Mouse (Mus musculus) intestine, embryonic 16.5 days (tissue): ENCODE measurements around the gene Slc19a2. TPM values are rescaled to one million over a fixed set of nuclear protein-coding genes. Genes with fewer than 3 reads are reported as not detected.
"Not testable (repeated sequence)": the region's sequence is repeated elsewhere in the genome, so short reads cannot be mapped to it uniquely, and the experiment has no call there.

Source experiments
- ATAC-seq: fragments of 200-750 bp; cut with Nextera tagmentation; 2 replicates; pipeline ENCODE4 v1.8.0; 2017; ENCODE audit warnings: moderate TSS enrichment, moderate library complexity
- H3K27ac ChIP-seq: fragments of 300-500 bp; sonication (generic); 2 replicates; pipeline ENCODE4 v1.5.1; 2014; ENCODE audit warnings: mild to moderate bottlenecking, low read length
- H3K27me3 ChIP-seq: fragments of 300-500 bp; sonication (generic); replicated peaks from 2 replicates; pipeline ENCODE4 v1.6.1; 2014; ENCODE audit warnings: low read length, control low read depth, mixed read lengths; ENCODE audit not compliant: control insufficient read depth, insufficient read depth
- H3K36me3 ChIP-seq: fragments of 300-500 bp; sonication (generic); 2 replicates; pipeline ENCODE4 v1.6.1; 2014; ENCODE audit warnings: low read length, control low read depth; ENCODE audit not compliant: control insufficient read depth, insufficient read depth
- H3K4me1 ChIP-seq: fragments of 300-500 bp; sonication (generic); 2 replicates; pipeline ENCODE4 v1.6.1; 2014; ENCODE audit warnings: low read length, control low read depth, mixed read lengths; ENCODE audit not compliant: control insufficient read depth, insufficient read depth
- H3K4me2 ChIP-seq: fragments of 300-500 bp; sonication (generic); 2 replicates; pipeline ENCODE4 v1.6.1; 2014; ENCODE audit warnings: low read depth, low read length, control low read depth
- H3K4me3 ChIP-seq: fragments of 300-500 bp; sonication (generic); 2 replicates; pipeline ENCODE4 v1.5.1; 2014; ENCODE audit warnings: mild to moderate bottlenecking, low read length
- H3K9ac ChIP-seq: fragments of 300-500 bp; sonication (generic); 2 replicates; pipeline ENCODE4 v1.6.1; 2014; ENCODE audit warnings: low read depth, low read length
- H3K9me3 ChIP-seq: fragments of 300-500 bp; sonication (generic); 2 replicates; pipeline ENCODE4 v1.6.1; 2016; ENCODE audit warnings: low read length, control low read depth; ENCODE audit not compliant: control insufficient read depth
- WGBS: fragments of 180-500 bp; shearing (Covaris S2); extraction: QIAGEN DNeasy Blood & Tissue Kit; methylation state at CpG from one replicate; pipeline ENCODE4 v1.1.7; 2014; 5-methylcytosine and 5-hydroxymethylcytosine counted together
- polyA plus RNA-seq: library from polyadenylated mRNA; unstranded; fragments of >200 nt; fragmentation: Nextera tagmentation; extraction: Ambion mirVana; gene quantifications from 2 replicates; pipeline ENCODE4 v1.2.1, GENCODE M21; 2015

Gene Slc19a2
- polyA plus RNA-seq, 1 experiment from 2014 or later: 10.9 TPM

- no peaks in the 10 kb centered on the region for H3K9me3 ChIP-seq
- 89% methylated on average over 4 of the region's 4 CpGs for WGBS
Observed at GRCm38 (mm10) chr1:164220261-164220660, 28.6 kb upstream of the Slc19a2 start.

GRCm38 (mm10) chr1:164223089-164223488, 25.8 kb upstream of the Slc19a2 start:
- no peak overlapping the region for H3K9ac ChIP-seq
- H3K27me3 ChIP-seq: no peaks in the 10 kb centered on the region
- H3K27ac ChIP-seq: no peak overlapping the region
- H3K4me1 ChIP-seq: 0 out of 2 replicates have a peak, but pooled peaks cover 6% of the 10 kb centered on the region
- no peak overlapping the region for H3K4me2 ChIP-seq
- peak; percentile 59; the same call in 1 of the 2 replicates for ATAC-seq
- H3K4me3 ChIP-seq: no peak overlapping the region
- H3K36me3 ChIP-seq: no peaks in the 10 kb centered on the region
- no peaks in the 10 kb centered on the region for H3K9me3 ChIP-seq

More at GRCm38 (mm10) chr1:164220261-164220660, 28.6 kb upstream of the Slc19a2 start:
- peaks cover 17% of the 10 kb centered on the region for H3K4me1 ChIP-seq
- ATAC-seq: no peak
- H3K27me3 ChIP-seq: no peaks in the 10 kb centered on the region
- no peak overlapping the region for H3K4me2 ChIP-seq
- H3K27ac ChIP-seq: no peak overlapping the region
- H3K36me3 ChIP-seq: no peaks in the 10 kb centered on the region
- no peak overlapping the region for H3K4me3 ChIP-seq
- H3K9ac ChIP-seq: no peak overlapping the region

- not testable (repeated sequence) for ATAC-seq, H3K9ac ChIP-seq, H3K9me3 ChIP-seq, H3K4me1 ChIP-seq, H3K27me3 ChIP-seq, H3K27ac ChIP-seq, H3K4me3 ChIP-seq, H3K4me2 ChIP-seq, H3K36me3 ChIP-seq
- WGBS: 75% methylated on average over 2 of the region's 4 CpGs
Observed at GRCm38 (mm10) chr1:164231937-164232570, 16.8 kb upstream of the Slc19a2 start.

GRCm38 (mm10) chr1:164233447-164233846, 15.4 kb upstream of the Slc19a2 start:
- no peaks in the 10 kb centered on the region for H3K27me3 ChIP-seq
- peak; percentile 70 for ATAC-seq
- H3K9me3 ChIP-seq: no peaks in the 10 kb centered on the region
- H3K36me3 ChIP-seq: no peaks in the 10 kb centered on the region
- H3K9ac ChIP-seq: no peak overlapping the region
- WGBS: 62% methylated on average over 1 of the region's 1 CpGs
- H3K27ac ChIP-seq: no peak overlapping the region
- H3K4me1 ChIP-seq: no peaks in the 10 kb centered on the region
- no peak overlapping the region for H3K4me3 ChIP-seq
- no peak overlapping the region for H3K4me2 ChIP-seq

GRCm38 (mm10) chr1:164235078-164235477, 13.8 kb upstream of the Slc19a2 start:
- Histone ChIP-seq H3K27ac (no peak overlapping the region), H3K36me3 (no peaks in the 10 kb centered on the region), H3K4me3 (no peak overlapping the region), H3K4me1 (no peaks in the 10 kb centered on the region), H3K9ac (no peak overlapping the region), H3K4me2 (no peak overlapping the region), H3K27me3 (no peaks in the 10 kb centered on the region), H3K9me3 (no peaks in the 10 kb centered on the region)
- no peak for ATAC-seq
- 37% methylated on average over 7 of the region's 7 CpGs for WGBS

GRCm38 (mm10) chr1:164236078-164236477, 12.8 kb upstream of the Slc19a2 start:
- no peak overlapping the region for H3K9ac ChIP-seq
- WGBS: 74% methylated on average over 7 of the region's 7 CpGs

GRCm38 (mm10) chr1:164241494-164241893, 7.4 kb upstream of the Slc19a2 start:
- H3K9me3 ChIP-seq: no peaks in the 10 kb centered on the region
- ATAC-seq: no peak
- H3K27me3 ChIP-seq: no peaks in the 10 kb centered on the region
- H3K36me3 ChIP-seq: no peaks in the 10 kb centered on the region
- H3K4me2 ChIP-seq: no peak overlapping the region
- H3K9ac ChIP-seq: no peak overlapping the region
- H3K27ac ChIP-seq: no peak overlapping the region
- H3K4me1 ChIP-seq: no peaks in the 10 kb centered on the region
- WGBS: 78% methylated on average over 2 of the region's 2 CpGs
- no peak overlapping the region for H3K4me3 ChIP-seq

More at GRCm38 (mm10) chr1:164236078-164236477, 12.8 kb upstream of the Slc19a2 start:
- no peak overlapping the region for H3K4me2 ChIP-seq
- H3K27me3 ChIP-seq: no peaks in the 10 kb centered on the region
- H3K4me3 ChIP-seq: no peak overlapping the region
- ATAC-seq: no peak
- H3K4me1 ChIP-seq: no peaks in the 10 kb centered on the region
- H3K27ac ChIP-seq: no peak overlapping the region
- H3K9me3 ChIP-seq: no peaks in the 10 kb centered on the region
- no peaks in the 10 kb centered on the region for H3K36me3 ChIP-seq

GRCm38 (mm10) chr1:164242809-164243208, 6.0 kb upstream of the Slc19a2 start:
- H3K27me3 ChIP-seq: no peaks in the 10 kb centered on the region
- no peak overlapping the region for H3K4me3 ChIP-seq
- H3K9me3 ChIP-seq: no peaks in the 10 kb centered on the region
- H3K4me2 ChIP-seq: no peak overlapping the region
- peak; percentile 68 for ATAC-seq
- 57% methylated on average over 8 of the region's 8 CpGs for WGBS
- H3K36me3 ChIP-seq: no peaks in the 10 kb centered on the region
- H3K9ac ChIP-seq: no peak overlapping the region
- H3K27ac ChIP-seq: no peak overlapping the region
- H3K4me1 ChIP-seq: peaks cover 2% of the 10 kb centered on the region

- ATAC-seq: no peak
- H3K27ac ChIP-seq: peak overlapping the region; percentile 80; the same call in 1 of the 2 replicates
- H3K4me3 ChIP-seq: no peak overlapping the region
Observed at GRCm38 (mm10) chr1:164247442-164247841, 1.4 kb upstream of the Slc19a2 start.

GRCm38 (mm10) chr1:164247971-164248370, 875 bp upstream of the Slc19a2 start:
- Histone ChIP-seq H3K4me1 (peaks cover 17% of the 10 kb centered on the region), H3K4me2 (peak overlapping the region; percentile 55), H3K9me3 (no peaks in the 10 kb centered on the region), H3K9ac (peak overlapping the region; percentile 72), H3K36me3 (no peaks in the 10 kb centered on the region), H3K27me3 (no peaks in the 10 kb centered on the region), H3K4me3 (peak overlapping the region; percentile 85), H3K27ac (peak overlapping the region; percentile 80)
- ATAC-seq: no peak
- 18% methylated on average over 10 of the region's 10 CpGs for WGBS

More at GRCm38 (mm10) chr1:164247442-164247841, 1.4 kb upstream of the Slc19a2 start:
- H3K36me3 ChIP-seq: no peaks in the 10 kb centered on the region
- 0 out of 2 replicates have a peak overlapping the region, but pooled peaks have one; percentile 72 for H3K9ac ChIP-seq
- H3K27me3 ChIP-seq: no peaks in the 10 kb centered on the region
- peaks cover 13% of the 10 kb centered on the region for H3K4me1 ChIP-seq
- peak overlapping the region; percentile 55; the same call in 1 of the 2 replicates for H3K4me2 ChIP-seq
- WGBS: 50% methylated on average over 8 of the region's 8 CpGs
- H3K9me3 ChIP-seq: no peaks in the 10 kb centered on the region
